Mouse (Mus musculus): ENCODE data around the gene Stx6. TPM values are rescaled to one million over a fixed set of nuclear protein-coding genes. Genes with fewer than 3 reads are reported as not detected.

The Stx6 gene
- polyA plus RNA-seq, 1 experiment = 83.1 TPM

DNA sequence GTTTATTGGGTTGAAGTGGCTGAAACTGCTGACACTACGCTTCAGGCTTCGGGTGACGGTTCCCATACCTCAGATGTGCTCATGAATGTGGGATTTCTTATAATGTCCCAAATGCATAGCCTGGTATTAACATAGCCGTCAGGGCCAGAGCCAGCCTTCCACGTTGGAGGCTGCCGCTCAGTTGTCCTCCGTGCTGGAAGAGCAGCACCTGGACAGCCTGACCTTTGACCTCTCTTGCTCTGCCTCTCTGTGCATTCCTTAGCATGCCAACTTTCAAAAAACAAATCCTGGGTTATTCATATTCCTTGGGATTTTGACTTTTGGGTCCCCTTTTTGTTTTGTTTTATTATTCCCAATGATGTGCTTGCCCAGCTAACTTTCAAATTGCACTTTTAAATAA lies 44.6 kb downstream of the Stx6 start:
- TF ChIP-seq CTCF (IDR thresholded peaks at IDR 0.05; ENCODE audit: insufficient read depth, low read length) (no peak), POLR2A (IDR thresholded peaks at IDR 0.05; ENCODE audit: borderline replicate concordance, extremely low read depth, low read depth, low read length) (no peak)
- no peaks in the 10 kb centered on the region for H3K4me1 ChIP-seq (ENCODE audit: control insufficient read depth, insufficient read depth, low read length)
- no peak overlapping the region for H3K4me3 ChIP-seq (replicated peaks; ENCODE audit: extremely low read depth, low read depth, low read length)
- 88% methylated on average over 7 of the region's 7 CpGs for WGBS
- DNase-seq = no peak

DNA sequence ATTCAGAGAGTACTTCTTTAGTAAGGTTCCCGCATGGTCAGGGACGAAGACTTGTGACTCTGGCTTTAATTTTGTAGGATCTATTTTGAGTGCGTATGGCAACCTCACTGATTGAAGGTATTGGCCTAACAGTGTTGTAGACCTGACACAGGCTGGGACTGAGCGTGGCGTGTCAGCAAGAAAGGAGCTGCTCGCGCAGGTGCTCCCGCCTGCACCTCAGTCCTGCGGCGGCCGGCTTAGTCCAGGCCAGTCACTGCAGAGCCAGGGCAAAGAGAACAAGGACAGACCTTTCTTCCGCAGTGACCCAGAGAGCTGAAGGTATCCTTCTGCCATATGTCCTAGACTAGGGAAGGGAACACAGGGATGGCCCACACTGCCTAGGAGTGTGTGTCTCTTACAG lies 45.4 kb downstream of the Stx6 start:
- no peak overlapping the region for H3K4me3 ChIP-seq (replicated peaks; ENCODE audit: extremely low read depth, low read depth, low read length)
- TF ChIP-seq CTCF (IDR thresholded peaks at IDR 0.05; ENCODE audit: insufficient read depth, low read length) (no peak), POLR2A (IDR thresholded peaks at IDR 0.05; ENCODE audit: borderline replicate concordance, extremely low read depth, low read depth, low read length) (no peak)
- DNase-seq = no peak
- WGBS = 98% methylated on average over 12 of the region's 12 CpGs
- H3K4me1 ChIP-seq (ENCODE audit: control insufficient read depth, insufficient read depth, low read length) = no peaks in the 10 kb centered on the region

DNA sequence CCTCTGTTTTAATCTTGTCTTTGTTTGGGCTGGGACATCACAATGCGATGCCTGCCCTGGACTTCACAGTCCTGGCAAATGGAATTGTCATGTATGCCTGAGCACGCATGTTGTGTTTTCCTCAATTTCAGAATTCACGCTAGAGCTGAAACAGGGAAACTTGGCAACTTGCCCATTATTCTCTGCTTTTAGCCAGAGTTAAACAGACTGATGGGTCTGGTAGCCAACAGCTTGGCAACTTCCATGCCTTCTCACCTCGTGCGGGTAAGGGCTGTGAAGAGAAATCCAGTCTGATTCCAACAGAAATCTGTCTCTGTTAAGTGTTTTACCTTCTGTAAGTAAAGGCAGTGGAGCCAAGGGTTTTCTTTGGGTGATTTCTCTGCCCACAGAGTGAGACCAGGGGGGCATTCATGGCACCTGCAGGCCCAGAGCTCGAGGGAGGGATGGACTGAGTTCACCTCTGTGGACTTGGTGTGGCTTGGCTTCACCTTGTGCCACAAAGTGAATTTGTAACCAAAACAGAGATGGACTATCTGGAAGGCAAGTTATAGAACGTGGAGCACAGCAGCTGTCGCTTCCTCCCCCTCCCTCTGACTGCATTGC lies 46.1 kb downstream of the Stx6 start:
- DNase-seq = no peak
- H3K4me1 ChIP-seq (ENCODE audit: control insufficient read depth, insufficient read depth, low read length) = no peaks in the 10 kb centered on the region
- H3K4me3 ChIP-seq (replicated peaks; ENCODE audit: extremely low read depth, low read depth, low read length) = no peak overlapping the region
- WGBS = 66% methylated on average over 8 of the region's 8 CpGs
- TF ChIP-seq CTCF (IDR thresholded peaks at IDR 0.05; ENCODE audit: insufficient read depth, low read length) = no peak
- no peak for TF ChIP-seq POLR2A (IDR thresholded peaks at IDR 0.05; ENCODE audit: borderline replicate concordance, extremely low read depth, low read depth, low read length)

DNA sequence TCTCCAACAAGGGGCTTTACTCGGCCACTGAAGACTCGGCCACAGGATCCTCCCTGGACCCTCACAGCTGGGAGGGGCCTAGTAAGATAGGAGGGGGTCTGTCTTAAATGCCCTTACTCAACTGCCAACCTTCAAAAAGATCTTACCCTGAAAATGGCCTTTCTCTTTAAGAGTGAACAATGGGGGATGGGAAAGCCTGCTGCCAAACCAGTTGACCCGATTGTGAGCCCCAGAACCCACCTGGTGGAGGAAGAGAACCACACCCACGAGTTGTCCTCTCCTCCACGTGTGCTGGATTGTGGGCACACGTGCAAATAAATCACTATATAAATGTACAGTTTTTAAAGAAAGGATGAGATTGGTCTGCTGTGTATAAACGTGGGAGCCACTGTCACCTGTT lies 46.8 kb downstream of the Stx6 start:
- no peaks in the 10 kb centered on the region; the same call in 1 of the 2 replicates for H3K4me1 ChIP-seq (ENCODE audit: control insufficient read depth, insufficient read depth, low read length)
- WGBS = 62% methylated on average over 7 of the region's 7 CpGs
- TF ChIP-seq POLR2A (IDR thresholded peaks at IDR 0.05; ENCODE audit: borderline replicate concordance, extremely low read depth, low read depth, low read length) = no peak
- TF ChIP-seq CTCF (IDR thresholded peaks at IDR 0.05; ENCODE audit: insufficient read depth, low read length) = no peak
- H3K4me3 ChIP-seq (replicated peaks; ENCODE audit: extremely low read depth, low read depth, low read length) = no peak overlapping the region
- no peak for DNase-seq

DNA sequence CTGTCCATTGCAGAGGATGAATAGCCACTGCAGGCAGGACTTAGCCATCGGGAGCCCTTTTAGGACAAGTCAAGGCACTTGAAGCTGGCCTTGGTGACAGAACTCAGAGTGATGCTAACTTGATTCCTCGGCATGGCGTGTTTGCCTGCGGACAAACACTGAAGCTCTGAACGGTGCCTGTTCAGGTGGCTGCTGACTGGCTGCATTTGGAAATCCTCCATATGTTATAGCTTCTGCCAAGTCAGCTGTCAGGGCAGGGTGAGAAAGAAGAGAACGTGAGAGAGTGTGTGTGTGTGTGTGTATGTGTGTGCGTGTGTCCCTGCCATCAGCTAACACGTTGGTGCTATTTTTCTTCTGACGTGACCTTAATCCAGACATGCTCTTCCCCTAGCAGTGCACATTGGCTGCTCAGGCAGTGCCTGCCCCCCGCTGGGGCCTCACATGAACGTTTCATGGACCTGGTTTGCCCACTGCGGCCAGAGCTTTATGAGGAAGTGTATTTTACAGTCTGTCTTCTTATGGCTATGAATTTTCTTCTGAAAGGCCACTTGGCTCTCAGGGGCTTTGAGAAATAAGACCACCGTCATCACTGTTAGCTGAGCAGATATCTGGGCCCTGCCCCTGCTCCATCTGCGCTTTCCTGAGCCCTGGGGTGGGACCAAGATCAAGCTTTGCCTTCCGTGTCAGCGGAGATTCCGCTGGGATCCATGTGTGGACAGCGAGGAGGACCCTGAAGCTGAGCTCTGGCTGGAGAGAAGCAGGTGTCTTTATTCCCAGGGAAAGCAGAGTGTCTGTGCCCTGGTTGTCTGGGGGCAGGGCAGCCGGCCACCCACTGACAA lies 47.5 kb downstream of the Stx6 start:
- no peak overlapping the region for H3K4me3 ChIP-seq (replicated peaks; ENCODE audit: extremely low read depth, low read depth, low read length)
- peaks cover 2% of the 10 kb centered on the region; the same call in 1 of the 2 replicates for H3K4me1 ChIP-seq (ENCODE audit: control insufficient read depth, insufficient read depth, low read length)
- 74% methylated on average over 19 of the region's 19 CpGs for WGBS
- no peak for DNase-seq
- no peak for TF ChIP-seq CTCF (IDR thresholded peaks at IDR 0.05; ENCODE audit: insufficient read depth, low read length)
- TF ChIP-seq POLR2A (IDR thresholded peaks at IDR 0.05; ENCODE audit: borderline replicate concordance, extremely low read depth, low read depth, low read length) = no peak

DNA sequence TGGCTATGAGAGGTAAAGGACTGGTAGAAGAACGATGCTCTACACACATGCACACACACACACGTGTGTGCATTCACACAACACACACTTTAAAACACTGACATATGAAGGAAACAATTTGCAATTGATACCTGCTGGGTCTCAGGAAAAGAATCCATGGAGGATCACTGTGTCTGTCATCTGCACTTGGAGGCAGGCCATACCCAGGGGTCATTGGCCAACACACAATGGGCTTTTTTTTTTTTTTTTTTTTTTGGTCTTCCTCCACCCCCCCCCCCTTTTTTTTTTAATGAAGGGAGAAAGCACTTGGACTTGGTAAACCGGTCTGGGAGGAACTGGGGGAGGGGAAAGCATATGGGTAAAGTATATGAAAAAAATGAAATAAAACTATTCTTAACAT lies 49.3 kb downstream of the Stx6 start:
- Histone ChIP-seq H3K4me3 (replicated peaks; ENCODE audit: extremely low read depth, low read depth, low read length) (no peak overlapping the region), H3K4me1 (ENCODE audit: control insufficient read depth, insufficient read depth, low read length) (peaks cover 10% of the 10 kb centered on the region)
- TF ChIP-seq POLR2A (IDR thresholded peaks at IDR 0.05; ENCODE audit: borderline replicate concordance, extremely low read depth, low read depth, low read length) (no peak), CTCF (IDR thresholded peaks at IDR 0.05; ENCODE audit: insufficient read depth, low read length) (no peak)
- 60% methylated on average over 3 of the region's 3 CpGs for WGBS
- no peak for DNase-seq

DNA sequence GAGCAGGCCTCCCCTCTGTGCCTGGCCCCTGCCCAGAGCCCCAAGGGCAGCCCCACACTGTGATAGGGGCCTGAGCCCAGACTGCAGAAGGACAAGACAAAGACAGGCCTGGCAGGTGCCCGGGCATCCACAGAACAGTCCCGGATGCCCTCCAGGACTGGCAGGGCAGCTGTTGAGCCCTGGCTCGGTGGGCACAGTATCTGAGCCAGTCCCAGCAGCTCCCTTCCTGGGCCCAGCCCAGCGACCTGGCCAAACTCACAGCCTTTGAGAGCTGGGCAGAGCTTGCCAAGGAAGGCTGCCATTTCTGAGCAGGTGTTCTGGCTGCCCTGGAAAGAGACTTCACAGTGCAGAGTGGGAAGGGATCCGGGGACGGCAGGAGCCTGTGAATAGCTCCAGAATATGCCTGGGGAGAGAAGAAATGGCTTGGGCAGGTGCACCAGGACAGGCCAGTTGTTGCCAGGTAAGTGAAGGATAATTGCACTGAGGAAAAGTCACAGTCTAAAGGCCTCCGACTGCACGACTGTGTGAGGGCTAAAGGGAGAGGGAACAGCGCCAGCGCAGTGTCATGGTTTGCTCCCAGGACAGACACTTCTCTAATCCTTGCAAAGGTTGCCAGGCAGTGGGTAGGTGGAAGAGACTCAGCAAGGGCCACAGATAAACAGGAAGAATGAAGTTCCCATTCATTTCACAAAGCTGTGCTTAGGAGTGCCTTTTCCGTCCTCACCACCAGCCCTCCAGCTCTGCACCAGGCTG lies 51.7 kb downstream of the Stx6 start:
- Histone ChIP-seq H3K4me3 (replicated peaks; ENCODE audit: extremely low read depth, low read depth, low read length) (no peak overlapping the region), H3K4me1 (ENCODE audit: control insufficient read depth, insufficient read depth, low read length) (peaks cover 12% of the 10 kb centered on the region)
- TF ChIP-seq CTCF (IDR thresholded peaks at IDR 0.05; ENCODE audit: insufficient read depth, low read length) (no peak), POLR2A (IDR thresholded peaks at IDR 0.05; ENCODE audit: borderline replicate concordance, extremely low read depth, low read depth, low read length) (no peak)
- DNase-seq = no peak
- WGBS = 53% methylated on average over 11 of the region's 11 CpGs

DNA sequence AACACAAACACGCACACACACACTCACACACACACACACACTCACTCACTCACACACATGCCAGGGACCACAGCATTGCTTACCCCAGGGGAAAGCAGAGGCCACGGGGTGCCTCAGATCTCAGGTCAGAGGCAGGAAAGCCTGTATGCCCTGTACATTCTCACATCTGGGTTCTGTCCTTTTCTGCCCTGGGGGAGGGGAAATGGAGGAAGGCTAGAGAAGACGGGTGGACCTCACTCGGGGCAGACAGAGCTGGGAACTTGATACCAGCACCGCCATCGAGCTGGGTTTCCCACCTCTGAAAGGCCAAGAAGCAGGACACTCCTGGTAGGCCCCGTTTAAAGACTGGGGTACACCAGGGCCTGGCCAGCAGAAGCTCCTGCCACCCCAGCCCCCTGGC lies 52.5 kb downstream of the Stx6 start:
- TF ChIP-seq POLR2A (IDR thresholded peaks at IDR 0.05; ENCODE audit: borderline replicate concordance, extremely low read depth, low read depth, low read length) (no peak), CTCF (IDR thresholded peaks at IDR 0.05; ENCODE audit: insufficient read depth, low read length) (no peak)
- no peak overlapping the region for H3K4me3 ChIP-seq (replicated peaks; ENCODE audit: extremely low read depth, low read depth, low read length)
- H3K4me1 ChIP-seq (ENCODE audit: control insufficient read depth, insufficient read depth, low read length) = peaks cover 12% of the 10 kb centered on the region
- no peak for DNase-seq
- 58% methylated on average over 7 of the region's 7 CpGs for WGBS

DNA sequence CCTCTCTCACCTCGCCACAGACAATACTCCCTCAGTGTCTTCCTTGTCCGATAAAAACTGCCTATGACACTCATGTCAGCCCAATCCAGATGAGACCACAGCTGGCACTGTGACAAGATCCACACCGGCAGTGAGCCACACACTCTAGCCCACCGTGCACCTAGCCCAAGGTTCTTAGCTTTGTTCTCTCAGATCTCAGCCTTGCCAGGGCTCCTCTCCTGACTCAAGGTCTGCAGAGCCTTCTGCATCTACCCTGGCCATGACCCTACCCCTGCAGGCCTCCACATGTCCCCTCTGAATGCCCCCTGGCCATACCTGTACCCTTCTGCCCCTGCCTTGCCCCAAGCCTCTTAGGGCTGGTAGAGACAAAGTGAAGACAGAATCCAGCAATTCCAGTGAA lies 53.6 kb downstream of the Stx6 start:
- no peak for TF ChIP-seq POLR2A (IDR thresholded peaks at IDR 0.05; ENCODE audit: borderline replicate concordance, extremely low read depth, low read depth, low read length)
- no peak for TF ChIP-seq CTCF (IDR thresholded peaks at IDR 0.05; ENCODE audit: insufficient read depth, low read length)
- no peak for DNase-seq

More for the DNA sequence above, 53.6 kb downstream of the Stx6 start:
- Histone ChIP-seq H3K4me1 (ENCODE audit: control insufficient read depth, insufficient read depth, low read length) (peaks cover 12% of the 10 kb centered on the region), H3K4me3 (replicated peaks; ENCODE audit: extremely low read depth, low read depth, low read length) (no peak overlapping the region)
- WGBS = 21% methylated on average over 4 of the region's 4 CpGs
